Mouse (Mus musculus): ENCODE results near the gene Prmt1.

Prmt1 gene

DNA sequence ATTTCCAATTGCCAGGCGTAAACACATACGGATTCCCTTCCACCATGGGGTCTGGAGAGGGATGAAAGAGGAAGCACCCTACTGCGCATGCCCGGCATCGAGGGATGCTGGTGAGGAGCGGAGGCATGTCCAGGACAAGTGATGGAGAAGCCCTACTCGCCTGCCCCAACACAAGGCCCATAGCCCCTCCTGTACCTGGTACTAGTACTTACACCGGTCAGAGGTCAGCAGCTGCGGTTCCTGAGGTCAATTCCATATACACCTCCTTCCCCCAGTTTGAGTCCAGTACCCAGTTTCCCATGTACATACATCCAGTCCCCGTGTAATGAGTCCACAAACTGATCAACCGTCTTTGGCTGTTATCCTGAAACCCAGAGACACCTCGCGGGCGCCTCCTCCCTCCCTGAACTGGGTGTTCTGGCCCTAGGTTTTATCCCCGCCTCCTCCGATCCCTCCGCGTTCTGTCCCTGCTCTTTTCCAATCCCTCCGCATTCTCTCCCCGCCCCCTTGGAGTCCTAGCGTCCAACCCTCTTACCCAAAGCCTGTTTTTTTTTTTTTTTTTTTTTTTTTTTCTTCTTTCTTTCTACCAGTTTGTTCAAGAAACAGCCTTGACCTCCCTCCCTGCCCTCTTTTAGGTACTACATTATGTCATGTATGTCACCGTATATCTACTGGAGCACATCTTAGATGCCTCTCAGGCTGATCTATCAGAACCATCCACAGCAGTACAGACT is 11.8 kb downstream of the Prmt1 start, which contains the start of gene Cpt1c:
Cpt1c (minus strand) TSS at position 469 of the 734 bp plus-strand sequence.
- peak; percentile 62 for DNase-seq

- DNase-seq, result no peak
Measured at GRCm38 (mm10) chr7:44973415-44974130, 12.8 kb downstream of the Prmt1 start.

- no peak for DNase-seq
Measured at GRCm38 (mm10) chr7:44971142-44971541, 15.2 kb downstream of the Prmt1 start.

DNA sequence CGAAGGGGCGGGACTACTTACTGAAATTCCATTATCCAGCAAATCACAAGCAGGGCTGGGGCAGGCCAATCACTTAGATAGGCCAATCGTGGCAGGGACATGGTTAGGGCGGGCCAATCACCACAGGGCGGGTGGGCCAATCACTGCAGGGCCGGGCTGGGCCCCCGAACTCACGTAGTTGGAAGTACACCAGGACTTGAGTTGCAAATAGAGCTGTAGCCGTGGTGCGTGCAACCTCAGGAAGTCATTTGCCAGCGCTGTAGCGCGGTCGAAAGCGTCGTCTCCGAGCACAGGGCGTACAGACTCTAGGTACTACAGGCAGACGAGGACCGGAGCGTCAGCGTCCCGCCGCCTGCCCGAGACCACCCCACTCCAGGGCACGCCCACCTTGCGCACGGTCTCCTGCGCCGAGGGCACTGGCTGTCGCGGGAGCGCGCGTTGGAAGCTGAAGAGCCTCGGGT is 16.1 kb downstream of the Prmt1 start:
- peak; percentile 84 for DNase-seq

DNA sequence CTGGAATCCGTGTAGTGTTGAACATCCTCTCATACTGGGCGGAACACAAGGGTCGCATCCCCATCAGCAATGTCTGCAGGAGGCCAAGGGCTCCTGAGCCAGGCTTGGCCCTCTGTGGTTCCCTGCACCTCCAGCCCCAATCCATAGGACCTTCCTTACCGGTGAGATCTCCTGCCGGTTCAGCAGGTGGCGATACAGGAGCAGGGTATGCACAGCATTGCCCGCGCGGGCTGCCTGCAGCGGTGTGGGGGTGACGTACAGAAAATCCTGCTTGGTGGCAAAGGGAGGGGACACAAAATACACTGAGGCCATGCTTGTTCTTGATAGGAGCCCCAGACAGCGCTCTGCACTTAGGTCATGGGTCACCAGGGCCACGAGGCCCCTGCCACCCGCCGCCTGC is 19.7 kb downstream of the Prmt1 start:
- no peak for DNase-seq

GRCm38 (mm10) chr7:44965975-44966374 is 20.4 kb downstream of the Prmt1 start:
- peak; percentile 41 for DNase-seq

- no peak for DNase-seq
Measured at GRCm38 (mm10) chr7:44964990-44965389, 21.4 kb downstream of the Prmt1 start.

- no peak for DNase-seq
Measured at GRCm38 (mm10) chr7:44962831-44963230, 23.5 kb downstream of the Prmt1 start.

- no peak for DNase-seq
Measured at GRCm38 (mm10) chr7:44962337-44962736, 24.0 kb downstream of the Prmt1 start.

DNA sequence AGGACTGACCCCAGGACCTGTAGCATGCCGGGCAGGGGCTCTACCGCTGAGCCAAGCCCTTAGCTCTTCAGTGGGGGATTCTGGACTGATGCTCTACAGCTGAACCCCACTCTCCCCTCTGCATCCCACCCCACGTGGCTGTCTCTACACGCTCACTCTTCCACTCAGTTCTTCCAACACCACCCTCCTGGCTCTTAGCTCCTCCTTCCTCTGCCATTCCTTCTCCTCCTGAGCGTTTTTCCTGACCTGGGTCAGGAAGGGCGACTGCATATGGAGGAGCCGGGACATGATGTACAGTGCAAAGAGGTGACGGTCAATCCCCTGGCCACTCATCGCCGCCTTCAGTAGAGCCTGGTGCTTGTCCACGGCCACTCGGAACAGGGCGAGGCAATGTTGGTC is 25.9 kb downstream of the Prmt1 start:
- no peak for DNase-seq

DNA sequence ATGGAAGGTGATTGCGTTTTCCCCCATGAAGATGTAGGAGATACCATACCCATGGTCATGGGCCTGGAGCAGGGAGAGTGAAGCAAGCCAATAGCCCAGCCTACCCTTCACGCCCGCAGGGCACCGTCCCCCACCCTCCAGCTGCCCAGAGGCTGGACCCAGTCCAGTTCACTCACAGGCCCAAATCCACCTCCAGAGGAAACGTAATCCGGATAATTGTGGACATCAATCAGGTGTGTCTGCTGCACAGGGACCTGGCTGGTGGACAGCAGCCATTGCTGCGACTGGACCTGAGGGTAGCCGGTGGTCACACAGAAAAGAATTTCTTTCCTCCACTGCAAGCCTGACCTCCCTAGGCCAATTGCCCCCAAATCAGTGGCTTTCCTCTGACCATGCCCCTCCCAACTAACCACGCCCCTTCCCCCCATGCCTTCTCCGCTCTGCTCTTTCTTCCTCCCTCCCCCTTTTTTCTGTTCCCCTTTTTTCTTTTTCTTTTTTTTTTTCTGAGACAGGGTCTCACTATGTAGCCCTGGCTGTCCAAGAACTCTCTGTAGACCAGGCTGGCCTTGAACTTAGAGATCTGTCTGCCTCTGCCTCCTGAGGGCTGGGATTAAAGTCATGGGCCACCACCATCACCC is 26.4 kb downstream of the Prmt1 start:
- no peak for DNase-seq

DNA sequence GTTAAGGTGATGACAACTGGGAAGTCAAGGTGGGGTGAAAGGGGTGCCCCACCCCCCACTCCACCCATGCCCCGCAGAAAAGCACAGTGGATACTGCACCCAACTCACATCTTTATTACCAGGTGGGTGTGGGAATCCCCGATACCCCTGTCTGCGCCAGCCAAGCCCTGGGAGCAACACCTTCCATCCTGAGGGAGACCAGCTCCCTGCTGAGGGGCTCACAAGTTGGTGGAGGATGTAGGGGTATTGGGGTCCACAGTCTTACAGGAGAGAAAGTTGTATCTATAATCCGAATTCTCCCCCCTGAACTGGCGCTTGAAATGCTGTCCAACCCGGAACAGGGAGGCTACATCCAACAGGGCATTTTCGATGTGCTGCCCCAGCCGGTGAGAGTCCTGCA is 27.1 kb downstream of the Prmt1 start:
- no peak for DNase-seq

DNA sequence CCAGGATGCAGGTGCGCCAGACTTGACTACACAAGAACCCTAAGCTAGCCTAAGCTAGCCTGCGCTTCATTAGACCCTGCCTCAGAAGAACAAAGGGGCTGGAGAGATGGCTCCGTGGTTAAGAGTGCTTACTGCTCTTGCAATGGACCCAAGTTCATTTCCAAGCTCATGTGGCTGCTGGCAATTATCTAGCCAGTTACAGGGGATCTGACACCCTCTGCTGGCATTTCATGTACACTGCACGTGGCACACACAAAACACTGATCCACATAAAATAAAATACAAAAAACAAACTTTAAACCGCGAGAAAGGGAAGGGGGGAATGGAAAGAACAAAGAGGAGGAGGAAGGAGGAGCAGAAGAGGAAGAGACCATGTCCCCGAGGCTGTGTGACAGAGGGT is 28.2 kb downstream of the Prmt1 start:
- peak; percentile 65 for DNase-seq

- no peak for DNase-seq
Measured at GRCm38 (mm10) chr7:44957183-44957835, 29.1 kb downstream of the Prmt1 start.

DNA sequence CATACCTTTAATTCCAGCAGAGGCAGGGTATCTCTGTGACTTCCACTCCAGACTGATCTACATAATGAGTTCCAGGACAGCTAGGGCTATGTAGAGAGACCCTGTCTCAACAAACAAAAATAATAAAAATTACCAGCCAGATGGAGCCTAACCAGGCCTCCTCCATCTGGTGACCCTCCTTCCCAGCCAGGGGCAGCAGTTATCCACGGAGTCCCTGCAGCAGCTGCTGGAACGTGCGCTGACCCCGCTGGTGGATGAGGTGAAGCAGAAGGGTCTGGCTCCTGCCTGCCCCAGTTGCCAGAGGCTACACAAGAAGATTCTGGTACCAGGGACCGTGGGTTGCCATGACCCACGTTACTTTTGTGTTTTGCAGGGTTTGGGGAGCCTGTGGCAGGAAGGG is 30.1 kb downstream of the Prmt1 start:
- DNase-seq, result no peak

DNA sequence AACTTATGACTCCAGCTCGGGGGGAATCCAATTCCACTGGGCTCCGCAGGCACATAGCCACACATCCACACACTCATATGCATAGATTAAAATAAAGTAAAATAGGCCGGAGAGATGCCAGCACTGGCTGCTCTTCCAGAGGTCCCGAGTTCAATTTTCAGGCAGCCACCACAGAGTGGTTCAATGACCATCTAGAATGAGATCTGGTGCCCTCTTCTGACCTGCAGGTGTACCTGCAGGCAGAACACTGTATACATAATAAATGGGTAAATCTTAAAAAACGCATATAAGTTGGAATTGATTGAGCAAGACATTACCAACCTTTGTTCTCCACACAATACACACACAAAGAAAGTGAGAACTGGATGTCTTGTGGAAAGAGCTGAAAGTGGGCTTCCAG is 30.7 kb downstream of the Prmt1 start:
- DNase-seq, result peak; percentile 18

DNA sequence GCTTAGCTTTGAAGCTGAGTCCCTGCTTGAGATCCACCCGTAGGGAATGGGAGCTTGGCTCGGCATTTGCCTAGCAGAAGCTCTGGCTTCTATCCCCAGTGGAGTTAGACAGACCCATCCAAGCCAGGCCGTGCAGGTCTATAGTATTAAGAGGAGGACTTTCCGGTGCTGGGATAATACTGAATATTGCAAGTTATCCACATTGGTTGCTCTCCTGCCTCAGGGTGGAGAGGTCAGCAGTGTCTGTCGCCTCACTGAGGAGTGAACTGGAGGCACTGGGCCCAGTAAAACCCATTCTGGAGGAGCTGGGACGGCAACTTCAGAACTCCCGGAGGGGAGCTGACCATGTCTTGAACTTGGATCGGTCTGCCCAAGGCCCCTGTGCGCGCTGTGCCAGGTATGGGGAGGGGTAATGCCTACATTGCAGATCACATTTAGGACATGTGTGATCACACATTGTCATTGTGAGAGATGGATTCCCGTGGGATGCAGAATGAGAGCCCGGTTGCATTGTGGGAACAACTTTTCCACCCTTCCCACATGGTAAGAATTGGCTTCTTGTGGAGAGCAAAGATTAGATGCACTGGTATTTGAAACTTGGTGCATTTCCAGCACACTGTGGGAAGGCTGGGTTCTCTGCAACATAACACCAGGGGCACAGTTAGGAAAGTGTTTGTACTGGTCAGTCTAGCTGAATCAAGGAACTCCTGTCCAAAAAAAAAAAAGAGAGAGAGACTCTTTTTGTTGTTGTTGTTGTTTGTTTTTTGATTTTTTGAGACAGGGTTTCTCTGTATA is 32.1 kb downstream of the Prmt1 start:
- DNase-seq, result no peak

DNA sequence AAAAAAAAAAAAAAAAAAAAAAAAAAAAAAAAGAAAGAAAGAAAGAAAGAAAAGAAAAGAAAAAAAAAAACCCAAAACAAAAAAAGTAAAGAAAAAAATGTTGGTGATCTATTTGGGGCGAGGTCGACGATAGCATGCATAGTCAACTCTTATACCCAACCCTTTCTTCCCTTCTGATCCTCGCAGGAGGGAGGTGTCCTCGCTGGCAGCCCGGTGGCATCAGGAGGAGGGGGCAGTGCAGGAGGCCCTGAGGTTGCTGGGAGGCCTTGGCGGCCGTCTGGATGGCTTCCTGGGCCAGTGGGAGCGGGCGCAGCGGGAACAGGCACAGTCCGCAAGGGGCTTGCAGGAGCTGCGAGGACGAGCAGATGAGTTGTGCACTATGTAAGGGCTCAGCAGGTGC is 32.8 kb downstream of the Prmt1 start:
- DNase-seq, result no peak

DNA sequence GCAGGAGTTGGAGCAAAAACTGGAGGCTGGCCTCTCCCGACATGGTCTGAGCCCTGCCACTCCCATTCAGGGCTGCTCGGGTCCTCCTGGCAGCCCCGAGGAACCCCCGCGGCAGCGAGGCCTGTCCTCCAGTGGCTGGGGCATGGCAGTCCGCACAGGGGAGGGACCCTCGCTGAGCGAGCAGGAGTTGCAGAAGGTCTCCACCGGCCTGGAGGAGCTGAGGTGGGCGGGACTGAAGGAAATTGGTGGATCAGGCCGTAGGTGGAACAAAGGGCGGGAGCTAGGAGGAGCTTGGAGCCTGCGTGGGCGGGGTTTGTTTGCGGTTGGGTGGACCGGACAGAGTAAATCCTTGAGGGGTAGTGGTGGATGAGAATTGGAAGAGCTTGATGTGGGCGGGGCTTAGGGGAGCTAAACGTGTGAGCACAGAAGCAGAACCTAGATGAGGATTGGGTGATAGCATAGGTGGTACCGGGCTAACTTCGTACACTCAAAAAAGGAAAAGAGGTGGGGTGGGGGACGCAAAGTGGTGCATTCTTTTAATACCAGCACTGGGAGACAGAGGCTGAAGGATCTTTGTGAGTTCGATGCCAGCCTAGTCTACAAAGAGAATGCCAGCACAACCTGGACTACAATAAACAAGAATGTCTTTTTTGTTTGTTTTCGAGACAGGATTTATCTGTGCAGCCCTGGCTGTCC is 33.6 kb downstream of the Prmt1 start:
- peak; percentile 95 for DNase-seq

- DNase-seq, result peak; percentile 84
Measured at GRCm38 (mm10) chr7:44951960-44952359, 34.4 kb downstream of the Prmt1 start.

GRCm38 (mm10) chr7:44949922-44950321 is 36.4 kb downstream of the Prmt1 start:
- no peak for DNase-seq

- DNase-seq, result no peak
Measured at GRCm38 (mm10) chr7:44942904-44943303, 43.5 kb downstream of the Prmt1 start, which contains the start of gene Tsks. Gene Tsks, plus strand, starts transcription at chr7:44943204.
